Mouse (Mus musculus) midbrain, embryonic 13.5 days (tissue): ENCODE data around the gene Ppp1r1b. TPM values are rescaled to one million over a fixed set of nuclear protein-coding genes. Genes with fewer than 3 reads are reported as not detected.
A peak's percentile ranks its signal among the peaks of the same experiment; 100 is the strongest.

Experiments
- ATAC-seq: fragments of 200-750 bp; cut with Nextera tagmentation; 2 replicates; pipeline ENCODE4 v1.8.0; 2017; ENCODE audit warnings: mild to moderate bottlenecking, moderate TSS enrichment, moderate library complexity
- H3K27ac ChIP-seq: fragments of 300-500 bp; sonication (generic); 2 replicates; pipeline ENCODE4 v1.5.1; 2015; ENCODE audit warnings: inconsistent platforms, mild to moderate bottlenecking, moderate library complexity
- H3K27me3 ChIP-seq: fragments of 300-500 bp; sonication (generic); 2 replicates; pipeline ENCODE4 v1.6.1; 2015; ENCODE audit warnings: mild to moderate bottlenecking, inconsistent platforms
- H3K36me3 ChIP-seq: fragments of 300-500 bp; sonication (generic); 2 replicates; pipeline ENCODE4 v1.6.1; 2015; ENCODE audit warnings: mild to moderate bottlenecking, inconsistent platforms
- H3K4me1 ChIP-seq: fragments of 300-500 bp; sonication (generic); replicated peaks from 2 replicates; pipeline ENCODE4 v1.6.1; 2015; ENCODE audit warnings: inconsistent platforms
- H3K4me2 ChIP-seq: fragments of 300-500 bp; sonication (generic); replicated peaks from 2 replicates; pipeline ENCODE4 v1.6.1; 2015; ENCODE audit warnings: moderate library complexity, mild to moderate bottlenecking, inconsistent platforms
- H3K4me3 ChIP-seq: fragments of 300-500 bp; sonication (generic); replicated peaks from 2 replicates; pipeline ENCODE4 v1.5.1; 2015; ENCODE audit warnings: mild to moderate bottlenecking, inconsistent platforms
- H3K9ac ChIP-seq: fragments of 300-500 bp; sonication (generic); replicated peaks from 2 replicates; pipeline ENCODE4 v1.6.1; 2015; ENCODE audit warnings: mild to moderate bottlenecking, inconsistent platforms
- H3K9me3 ChIP-seq: fragments of 300-500 bp; sonication (generic); 2 replicates; pipeline ENCODE4 v1.6.1; 2016; ENCODE audit warnings: mild to moderate bottlenecking, inconsistent platforms
- WGBS: fragments of 180-500 bp; shearing (Covaris S2); methylation state at CpG from one replicate; pipeline ENCODE4 v1.1.7; 2015; 5-methylcytosine and 5-hydroxymethylcytosine counted together
- polyA plus RNA-seq: library from polyadenylated mRNA; unstranded; fragments of >200 nt; fragmentation: Nextera tagmentation; extraction: Ambion mirVana; gene quantifications from 2 replicates; pipeline ENCODE4 v1.2.1, GENCODE M21; 2015

The Ppp1r1b gene
- polyA plus RNA-seq, 1 experiment from 2014 or later, result 1.9 TPM

- no peak for ATAC-seq
- Histone ChIP-seq H3K4me3 (no peak overlapping the region), H3K27ac (no peak overlapping the region), H3K4me1 (peaks cover 36% of the 10 kb centered on the region), H3K27me3 (peaks cover 49% of the 10 kb centered on the region), H3K36me3 (no peaks in the 10 kb centered on the region), H3K4me2 (no peak overlapping the region), H3K9me3 (no peaks in the 10 kb centered on the region), H3K9ac (no peak overlapping the region)
- 7% methylated on average over 6 of the region's 6 CpGs for WGBS
Observed at GRCm38 (mm10) chr11:98355732-98356299, 7.6 kb downstream of the Ppp1r1b start.

DNA sequence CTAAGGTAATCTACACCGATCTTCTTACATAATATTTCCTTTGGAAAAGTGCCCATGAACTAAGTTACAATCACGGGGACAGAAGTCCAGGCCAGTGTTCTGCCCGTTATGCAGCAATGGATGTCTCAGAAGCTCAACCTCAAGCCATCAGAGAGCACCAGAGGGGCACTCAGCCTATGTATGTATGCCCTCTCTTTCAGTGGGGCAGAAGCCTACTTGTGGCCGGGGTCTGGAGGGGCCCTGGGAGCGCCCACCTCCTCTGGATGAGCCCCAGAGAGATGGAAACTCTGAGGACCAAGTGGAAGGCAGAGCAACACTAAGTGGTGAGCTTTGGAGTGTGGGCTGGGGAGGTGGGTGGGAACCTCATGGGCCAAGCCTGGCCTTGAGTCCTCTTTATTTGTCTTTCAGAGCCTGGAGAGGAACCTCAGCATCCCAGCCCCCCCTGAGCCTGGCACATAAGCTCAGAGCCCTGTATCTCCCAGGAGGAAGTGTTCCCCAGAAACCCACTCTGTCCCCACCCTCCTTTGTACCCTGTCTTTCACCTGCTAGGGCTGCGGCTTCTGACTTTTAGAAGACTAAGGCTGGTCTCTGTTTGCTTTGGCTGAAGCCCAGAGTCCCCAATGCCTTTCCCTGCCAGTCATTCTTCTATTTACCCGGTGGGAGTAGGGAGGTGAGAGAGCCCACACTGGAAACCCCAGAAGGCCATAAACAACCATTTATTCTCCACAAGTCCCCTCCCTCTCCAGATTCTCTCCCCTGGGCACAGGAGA, 8.6 kb downstream of the Ppp1r1b start:
- 81% methylated on average over 7 of the region's 7 CpGs for WGBS
- Histone ChIP-seq H3K9me3 (no peaks in the 10 kb centered on the region), H3K4me1 (peaks cover 46% of the 10 kb centered on the region), H3K4me2 (peak overlapping the region; percentile 88; the same call in 1 of the 2 replicates), H3K27ac (no peak overlapping the region), H3K36me3 (no peaks in the 10 kb centered on the region), H3K9ac (no peak overlapping the region), H3K4me3 (no peak overlapping the region), H3K27me3 (peaks cover 39% of the 10 kb centered on the region)
- ATAC-seq, result no peak

GRCm38 (mm10) chr11:98357396-98358160, 9.4 kb downstream of the Ppp1r1b start:
- H3K9me3 ChIP-seq, result no peaks in the 10 kb centered on the region
- no peak for ATAC-seq
- peak overlapping the region; percentile 88 for H3K4me2 ChIP-seq
- no peaks in the 10 kb centered on the region for H3K36me3 ChIP-seq
- H3K4me3 ChIP-seq, result peak overlapping the region; percentile 74
- peaks cover 31% of the 10 kb centered on the region for H3K27me3 ChIP-seq
- H3K27ac ChIP-seq, result peak overlapping the region; percentile 85
- peak overlapping the region; percentile 76 for H3K9ac ChIP-seq
- H3K4me1 ChIP-seq, result peaks cover 47% of the 10 kb centered on the region
- 9% methylated on average over 13 of the region's 13 CpGs for WGBS

DNA sequence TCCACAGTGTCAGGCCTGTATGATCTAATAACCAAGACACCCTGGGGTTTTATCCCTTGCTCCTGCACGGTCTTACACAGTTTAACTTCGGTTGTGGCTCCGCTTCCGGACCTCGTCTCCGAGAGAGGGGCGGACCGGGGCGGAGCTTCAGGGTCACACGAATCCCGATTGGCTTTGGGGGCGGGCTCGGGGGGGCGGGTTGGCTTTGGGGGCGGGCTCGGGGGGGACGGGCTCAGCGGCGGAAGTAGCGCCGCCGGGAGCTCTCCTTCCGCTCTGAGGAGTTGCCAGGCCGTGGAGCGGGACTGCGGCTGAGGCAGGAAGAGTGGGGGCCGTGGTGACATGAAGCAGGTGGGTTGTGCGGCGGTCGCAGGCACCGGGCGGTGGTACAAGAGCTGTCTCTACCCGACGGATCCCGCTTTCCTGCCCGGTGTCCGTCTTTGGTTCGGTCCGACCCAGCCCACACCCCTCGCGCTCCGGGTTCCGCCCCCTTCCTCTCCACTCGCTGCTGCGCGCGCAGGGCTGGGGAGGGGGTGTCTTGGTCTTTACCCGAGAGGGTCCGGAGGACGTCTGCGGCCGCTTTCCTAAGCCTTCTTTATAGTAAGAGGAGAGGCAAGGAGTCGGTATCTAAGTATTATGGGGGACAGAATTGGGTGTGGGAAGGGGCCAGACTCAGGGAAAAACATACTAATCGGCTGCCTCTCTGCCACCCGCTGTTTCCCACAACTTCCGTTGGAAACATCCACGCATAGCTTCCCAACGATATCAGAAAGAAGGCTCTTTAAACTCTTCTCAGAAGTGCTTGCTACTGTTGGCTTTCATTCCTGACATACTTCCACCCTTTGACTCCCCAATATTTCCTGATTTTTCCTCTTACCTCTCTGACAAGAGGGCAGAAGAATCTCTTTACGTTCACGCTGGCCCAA, 10.2 kb downstream of the Ppp1r1b start, which contains the start of gene Stard3:
Stard3 (plus strand) TSS at position 208 of the 923 bp plus-strand sequence.
- WGBS, result under 1% methylated on average over 54 of the region's 60 CpGs
- peak; percentile 87 for ATAC-seq
- Histone ChIP-seq H3K27ac (peak within 1 kb of the TSS; percentile 85), H3K4me1 (peaks cover 47% of the 10 kb centered on the region), H3K36me3 (no peaks in the 10 kb centered on the region), H3K9me3 (no peaks in the 10 kb centered on the region), H3K9ac (peak within 1 kb of the TSS; percentile 76), H3K27me3 (peaks cover 23% of the 10 kb centered on the region; the same call in 1 of the 2 replicates), H3K4me2 (peak within 1 kb of the TSS; percentile 88), H3K4me3 (peak within 1 kb of the TSS; percentile 74)

GRCm38 (mm10) chr11:98360866-98361521, 12.8 kb downstream of the Ppp1r1b start:
- no peak overlapping the region; the same call in 1 of the 2 replicates for H3K4me2 ChIP-seq
- peak overlapping the region; percentile 57 for H3K27ac ChIP-seq

DNA sequence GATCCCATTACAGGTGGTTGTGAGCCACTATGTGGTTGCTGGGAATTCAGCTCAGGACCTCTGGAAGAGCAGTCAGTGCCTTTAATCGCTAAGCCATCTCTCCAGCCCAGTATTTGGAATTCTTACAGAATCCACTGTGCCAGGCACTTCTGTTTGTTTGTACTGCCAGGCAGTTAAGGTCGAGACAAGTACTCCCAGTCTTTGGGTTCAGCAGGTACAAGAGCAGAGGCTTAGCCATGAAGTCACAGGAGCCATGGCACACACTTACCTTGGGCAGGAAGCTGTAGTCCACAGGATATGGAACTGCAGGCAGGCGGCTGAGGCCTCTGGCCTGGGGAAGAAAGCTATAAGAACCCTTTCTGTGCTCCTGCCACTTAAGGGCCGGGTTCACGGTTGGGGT, 15.6 kb downstream of the Ppp1r1b start:
- peaks cover 31% of the 10 kb centered on the region for H3K4me1 ChIP-seq

More at GRCm38 (mm10) chr11:98360866-98361521, 12.8 kb downstream of the Ppp1r1b start:
- Histone ChIP-seq H3K4me1 (peaks cover 42% of the 10 kb centered on the region), H3K36me3 (no peaks in the 10 kb centered on the region), H3K9me3 (no peaks in the 10 kb centered on the region), H3K27me3 (0 out of 2 replicates have a peak, but pooled peaks cover 3% of the 10 kb centered on the region), H3K4me3 (no peak overlapping the region), H3K9ac (peak overlapping the region; percentile 37; the same call in 1 of the 2 replicates)
- WGBS, result 25% methylated on average over 9 of the region's 9 CpGs
- no peak for ATAC-seq

GRCm38 (mm10) chr11:98364410-98364809, 16.2 kb downstream of the Ppp1r1b start:
- Histone ChIP-seq H3K9ac (no peak overlapping the region), H3K4me1 (peaks cover 25% of the 10 kb centered on the region), H3K4me3 (no peak overlapping the region), H3K27me3 (no peaks in the 10 kb centered on the region), H3K36me3 (no peaks in the 10 kb centered on the region), H3K27ac (no peak overlapping the region), H3K9me3 (no peaks in the 10 kb centered on the region), H3K4me2 (no peak overlapping the region)
- ATAC-seq, result no peak
- WGBS, result 93% methylated on average over 5 of the region's 5 CpGs

More for the DNA sequence above, 15.6 kb downstream of the Ppp1r1b start:
- ATAC-seq, result no peak
- Histone ChIP-seq H3K4me3 (no peak overlapping the region), H3K27me3 (no peaks in the 10 kb centered on the region), H3K9me3 (no peaks in the 10 kb centered on the region), H3K4me2 (no peak overlapping the region), H3K36me3 (no peaks in the 10 kb centered on the region), H3K27ac (no peak overlapping the region), H3K9ac (no peak overlapping the region)
- WGBS, result 95% methylated on average over 5 of the region's 5 CpGs

DNA sequence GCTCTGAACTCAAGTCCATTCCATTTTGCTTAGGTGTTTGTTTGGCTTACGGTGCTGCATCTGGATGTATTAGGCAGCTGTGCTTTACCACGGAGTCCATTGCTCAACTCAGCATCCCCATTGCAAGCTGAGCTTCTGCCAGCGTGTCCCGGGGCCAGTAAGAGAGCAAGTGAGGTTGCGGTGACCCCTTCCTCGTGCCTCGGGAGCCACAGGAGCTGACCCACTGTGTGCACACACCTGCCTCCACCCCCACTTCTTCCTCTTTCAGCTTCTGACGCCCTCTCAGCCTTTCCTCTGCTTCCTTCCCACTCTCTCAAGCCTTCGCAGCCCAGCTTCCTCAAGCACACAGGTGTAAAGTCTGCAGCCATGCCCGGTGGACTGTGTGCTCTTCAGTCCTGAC, 18.1 kb downstream of the Ppp1r1b start:
- 81% methylated on average over 10 of the region's 10 CpGs for WGBS
- Histone ChIP-seq H3K4me2 (no peak overlapping the region), H3K27ac (no peak overlapping the region), H3K9ac (no peak overlapping the region), H3K9me3 (no peaks in the 10 kb centered on the region), H3K36me3 (no peaks in the 10 kb centered on the region), H3K27me3 (no peaks in the 10 kb centered on the region), H3K4me1 (peaks cover 22% of the 10 kb centered on the region), H3K4me3 (no peak overlapping the region)
- ATAC-seq, result no peak

- Histone ChIP-seq H3K9ac (no peak overlapping the region), H3K9me3 (no peaks in the 10 kb centered on the region), H3K27ac (no peak overlapping the region), H3K4me2 (no peak overlapping the region), H3K36me3 (no peaks in the 10 kb centered on the region), H3K4me1 (peaks cover 26% of the 10 kb centered on the region), H3K4me3 (no peak overlapping the region), H3K27me3 (no peaks in the 10 kb centered on the region)
- WGBS, result 80% methylated on average over 10 of the region's 10 CpGs
- no peak for ATAC-seq
Observed at GRCm38 (mm10) chr11:98367171-98367862, 19.1 kb downstream of the Ppp1r1b start.

- ATAC-seq, result no peak
Observed at GRCm38 (mm10) chr11:98367863-98368186, 19.6 kb downstream of the Ppp1r1b start.

More at GRCm38 (mm10) chr11:98367863-98368186, 19.6 kb downstream of the Ppp1r1b start:
- peaks cover 29% of the 10 kb centered on the region for H3K4me1 ChIP-seq
- no peak overlapping the region for H3K4me2 ChIP-seq
- H3K9me3 ChIP-seq, result no peaks in the 10 kb centered on the region
- no peak overlapping the region for H3K27ac ChIP-seq
- no peaks in the 10 kb centered on the region for H3K36me3 ChIP-seq
- H3K9ac ChIP-seq, result no peak overlapping the region
- WGBS, result 84% methylated on average over 7 of the region's 7 CpGs
- H3K4me3 ChIP-seq, result no peak overlapping the region
- no peaks in the 10 kb centered on the region for H3K27me3 ChIP-seq
